Mouse (Mus musculus) ES-Bruce4 (cell line): ENCODE measurements at regions not wholly inside any gene's neighbourhood (a gene's known extent, or its start where the extent isn't known, plus 50 kb on each side); places are given as distances from the start of the nearest gene placed in this dataset.

Experiments used
- EP300 ChIP-seq: IDR thresholded peaks from 2 replicates; pipeline ENCODE4 v1.6.1; 2011; ENCODE audit warnings: low read depth, low read length; ENCODE audit not compliant: insufficient read depth
- POLR2A ChIP-seq: IDR thresholded peaks from one replicate; pipeline ENCODE4 v1.8.1; 2011; ENCODE audit warnings: low read length; ENCODE audit not compliant: insufficient read depth

- TF ChIP-seq POLR2A (no peak), EP300 (no peak)
These were observed 249.3 kb upstream of the Zpld1 start for GRCm38 (mm10) chr16:55547095-55547494.
